Mouse (Mus musculus) layer of hippocampus, adult 2 months (tissue): ENCODE results near the gene Ss18l2. TPM values are rescaled to one million over a fixed set of nuclear protein-coding genes. Genes with fewer than 3 reads are reported as not detected.

Experiments
- DNase-seq, 2 experiments: peaks; one replicate each; pipeline ENCODE4 v3.0.0; 2022; ENCODE audit warnings: low spot score in 2 of 2
- H3K27ac ChIP-seq: fragments of 200-600 bp; 2 replicates; pipeline ENCODE4 v1.8.1; 2022
- H3K4me3 ChIP-seq: fragments of 200-600 bp; 2 replicates; pipeline ENCODE4 v1.8.1; 2022; ENCODE audit warnings: mild to moderate bottlenecking
- CTCF ChIP-seq: fragments of 200-600 bp; conservative IDR thresholded peaks from 2 replicates; pipeline ENCODE4 v1.8.1; 2022; ENCODE audit warnings: antibody characterized with exemption, mild to moderate bottlenecking, moderate library complexity
- total RNA-seq, 2 experiments: library from RNA; stranded (reverse); gene quantifications; 2 replicates each; pipeline ENCODE4 v1.2.3; 2021

Ss18l2 gene
- total RNA-seq, 2 experiments from 2014 or later, result 71.8 to 78.8 TPM

GRCm38 (mm10) chr9:121679549-121679948 lies 30.6 kb upstream of the Ss18l2 start:
- Histone ChIP-seq H3K4me3 (no peak overlapping the region), H3K27ac (no peak overlapping the region)
- TF ChIP-seq CTCF, result peak; percentile 89
- peak in 1 of 2 experiments; percentile 57 for DNase-seq

GRCm38 (mm10) chr9:121681191-121681590 lies 28.9 kb upstream of the Ss18l2 start:
- TF ChIP-seq CTCF, result no peak
- H3K27ac ChIP-seq, result no peak overlapping the region
- DNase-seq, result no peak
- no peak overlapping the region for H3K4me3 ChIP-seq

- DNase-seq, result no peak
- H3K4me3 ChIP-seq, result no peak overlapping the region
- no peak for TF ChIP-seq CTCF
- H3K27ac ChIP-seq, result no peak overlapping the region
Measured at GRCm38 (mm10) chr9:121682037-121682680, 28.0 kb upstream of the Ss18l2 start.

GRCm38 (mm10) chr9:121684702-121685101 lies 25.4 kb upstream of the Ss18l2 start:
- DNase-seq, result no peak
- Histone ChIP-seq H3K4me3 (no peak overlapping the region), H3K27ac (no peak overlapping the region)
- no peak for TF ChIP-seq CTCF

GRCm38 (mm10) chr9:121690200-121690651 lies 19.9 kb upstream of the Ss18l2 start:
- DNase-seq, result peak; percentile 61 to 89
- Histone ChIP-seq H3K4me3 (peak overlapping the region; percentile 26), H3K27ac (peak overlapping the region; percentile 83)
- no peak for TF ChIP-seq CTCF

- TF ChIP-seq CTCF, result no peak
- Histone ChIP-seq H3K4me3 (peak overlapping the region; percentile 26; the same call in 1 of the 2 replicates), H3K27ac (peak overlapping the region; percentile 83)
- DNase-seq, result no peak
Measured at GRCm38 (mm10) chr9:121690734-121691133, 19.4 kb upstream of the Ss18l2 start.

- Histone ChIP-seq H3K27ac (no peak overlapping the region), H3K4me3 (no peak overlapping the region)
- DNase-seq, result no peak
- no peak for TF ChIP-seq CTCF
Measured at GRCm38 (mm10) chr9:121694736-121695135, 15.4 kb upstream of the Ss18l2 start.

- no peak overlapping the region for H3K27ac ChIP-seq
- DNase-seq, result no peak
- H3K4me3 ChIP-seq, result no peak overlapping the region
- TF ChIP-seq CTCF, result no peak
Measured at GRCm38 (mm10) chr9:121696626-121697025, 13.5 kb upstream of the Ss18l2 start.

GRCm38 (mm10) chr9:121697150-121698049 lies 12.7 kb upstream of the Ss18l2 start:
- Histone ChIP-seq H3K27ac (no peak overlapping the region), H3K4me3 (no peak overlapping the region)
- DNase-seq, result peak in 1 of 2 experiments; percentile 59
- TF ChIP-seq CTCF, result peak; percentile 90

GRCm38 (mm10) chr9:121704261-121704645 lies 5.9 kb upstream of the Ss18l2 start:
- Histone ChIP-seq H3K27ac (peak overlapping the region; percentile 89), H3K4me3 (peak overlapping the region; percentile 71)
- DNase-seq, result no peak
- TF ChIP-seq CTCF, result no peak

- TF ChIP-seq CTCF, result no peak
- Histone ChIP-seq H3K27ac (peak within 1 kb of the TSS; percentile 89), H3K4me3 (peak within 1 kb of the TSS; percentile 71)
- peak; percentile 80 to 89 for DNase-seq
Measured at GRCm38 (mm10) chr9:121704646-121705625, 5.2 kb upstream of the Ss18l2 start, which contains the start of gene Sec22c. Gene Sec22c (minus strand): TSS chr9:121705490.

GRCm38 (mm10) chr9:121706029-121706675 lies 4.0 kb upstream of the Ss18l2 start:
- H3K27ac ChIP-seq, result no peak overlapping the region
- no peak for DNase-seq
- no peak overlapping the region for H3K4me3 ChIP-seq
- no peak for TF ChIP-seq CTCF
